In the genomic region with DNA sequence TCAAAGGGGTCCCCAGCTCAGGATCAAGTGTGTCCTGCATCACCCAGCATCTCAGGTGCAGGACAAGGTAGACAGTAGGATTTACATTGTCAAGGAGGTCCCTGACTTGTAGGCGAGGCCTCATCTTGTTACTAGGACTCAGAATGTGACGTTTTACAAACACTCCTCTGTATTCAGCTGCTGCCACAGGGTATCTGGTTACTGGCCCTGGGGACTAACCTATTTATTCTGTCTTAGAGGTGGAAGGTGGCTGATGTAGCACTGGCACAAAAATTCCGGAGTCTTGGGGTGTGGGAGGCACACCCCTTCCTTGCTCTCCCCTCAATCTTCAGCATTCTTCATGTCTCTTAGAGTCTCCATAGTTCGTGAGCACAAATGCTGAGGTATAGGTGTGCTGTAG, we compare ENCODE assay signal across 20 mouse cellular contexts.
"Had no signal": no experiment of that assay in that cellular context is flagged by ENCODE, and none has a peak within 500 bp of the region (broad histone marks: within the 10 kb centered on the region; RNA-seq: fewer than 3 reads in every experiment).

No protein-coding gene starts in this region.

- H3K4me3 ChIP-seq: layer of hippocampus, adult 2 months; limb, embryonic 13.5 days; liver, embryonic 13.5 days; midbrain, embryonic 12.5 days; midbrain, embryonic 15.5 days; neural tube, embryonic 12.5 days; neural tube, embryonic 15.5 days; stomach, embryonic 15.5 days had no signal

- H3K27me3 ChIP-seq: limb, embryonic 13.5 days; liver, embryonic 13.5 days; midbrain, embryonic 12.5 days; midbrain, embryonic 15.5 days; neural tube, embryonic 12.5 days; neural tube, embryonic 15.5 days; stomach, embryonic 15.5 days had no signal

- ATAC-seq: intestine, postnatal 0 days; midbrain, embryonic 15.5 days had no signal

- H3K9me3 ChIP-seq: limb, embryonic 13.5 days; liver, embryonic 13.5 days; midbrain, embryonic 12.5 days; midbrain, embryonic 15.5 days; neural tube, embryonic 12.5 days; neural tube, embryonic 15.5 days; stomach, embryonic 15.5 days had no signal

- DNase-seq: kidney, adult 2 months; kidney, postnatal 10 days; kidney, postnatal 4 days; layer of hippocampus, adult 9-11 months; liver, embryonic 13.5 days; lung, postnatal 14 days; right cerebral cortex, adult 18-20 months; right cerebral cortex, postnatal 25 days; spleen, adult 18-20 months; thymus, adult 18-20 months; thymus, postnatal 36 days had no signal

- H3K4me2 ChIP-seq: limb, embryonic 13.5 days; liver, embryonic 13.5 days; midbrain, embryonic 12.5 days; midbrain, embryonic 15.5 days; neural tube, embryonic 12.5 days; neural tube, embryonic 15.5 days; stomach, embryonic 15.5 days had no signal

- H3K4me1 ChIP-seq: stomach, embryonic 15.5 days had no signal

- H3K36me3 ChIP-seq: limb, embryonic 13.5 days; liver, embryonic 13.5 days; midbrain, embryonic 12.5 days; midbrain, embryonic 15.5 days; neural tube, embryonic 12.5 days; neural tube, embryonic 15.5 days; stomach, embryonic 15.5 days had no signal

- H3K27ac ChIP-seq: layer of hippocampus, adult 2 months; limb, embryonic 13.5 days; liver, embryonic 13.5 days; macrophage; midbrain, embryonic 12.5 days; midbrain, embryonic 15.5 days; neural tube, embryonic 12.5 days; neural tube, embryonic 15.5 days; stomach, embryonic 15.5 days had no signal

- H3K9ac ChIP-seq: limb, embryonic 13.5 days; liver, embryonic 13.5 days; midbrain, embryonic 12.5 days; midbrain, embryonic 15.5 days; neural tube, embryonic 12.5 days; neural tube, embryonic 15.5 days; stomach, embryonic 15.5 days had no signal
